Mouse (Mus musculus) neural tube, embryonic 11.5 days (tissue): ENCODE measurements around the gene Smyd5. TPM values are rescaled to one million over a fixed set of nuclear protein-coding genes. Genes with fewer than 3 reads are reported as not detected.

ENCODE experiments used
- ATAC-seq: fragments of 200-750 bp; cut with Nextera tagmentation; 2 replicates; pipeline ENCODE4 v1.8.0; 2017; ENCODE audit warnings: moderate number of reproducible peaks, mild to moderate bottlenecking, moderate TSS enrichment, moderate library complexity; ENCODE audit not compliant: insufficient read depth, low FRiP score, low TSS enrichment
- DNase-seq: peaks from one replicate; pipeline ENCODE4 v3.0.0-alpha.2; 2015; ENCODE audit warnings: low spot score
- H3K27ac ChIP-seq: fragments of 300-500 bp; sonication (generic); 2 replicates; pipeline ENCODE4 v1.5.1; 2014; ENCODE audit warnings: low read depth, mild to moderate bottlenecking, low read length
- H3K27me3 ChIP-seq: fragments of 300-500 bp; sonication (generic); 2 replicates; pipeline ENCODE4 v1.6.1; 2014; ENCODE audit warnings: mild to moderate bottlenecking, low read length, mixed read lengths; ENCODE audit not compliant: control insufficient read depth, insufficient read depth
- H3K36me3 ChIP-seq: fragments of 300-500 bp; sonication (generic); 2 replicates; pipeline ENCODE4 v1.6.1; 2014; ENCODE audit warnings: mild to moderate bottlenecking, low read length, moderate library complexity, mixed read lengths; ENCODE audit not compliant: control insufficient read depth, insufficient read depth
- H3K4me1 ChIP-seq: fragments of 300-500 bp; sonication (generic); 2 replicates; pipeline ENCODE4 v1.6.1; 2014; ENCODE audit warnings: low read length, mixed read lengths; ENCODE audit not compliant: control insufficient read depth, insufficient read depth
- H3K4me2 ChIP-seq: fragments of 300-500 bp; sonication (generic); 2 replicates; pipeline ENCODE4 v1.6.1; 2014; ENCODE audit warnings: low read depth, mild to moderate bottlenecking, moderate library complexity
- H3K4me3 ChIP-seq: fragments of 300-500 bp; sonication (generic); 2 replicates; pipeline ENCODE4 v1.5.1; 2014; ENCODE audit warnings: low read depth, low read length
- H3K9ac ChIP-seq: fragments of 300-500 bp; sonication (generic); 2 replicates; pipeline ENCODE4 v1.6.1; 2014; ENCODE audit warnings: mild to moderate bottlenecking, low read length
- H3K9me3 ChIP-seq: fragments of 300-500 bp; sonication (generic); 2 replicates; pipeline ENCODE4 v1.6.1; 2016; ENCODE audit warnings: low read length; ENCODE audit not compliant: control insufficient read depth
- WGBS: fragments of 180-500 bp; shearing (Covaris S2); extraction: QIAGEN DNeasy Blood & Tissue Kit; methylation state at CpG from one replicate; pipeline ENCODE4 v1.1.7; 2014; 5-methylcytosine and 5-hydroxymethylcytosine counted together
- polyA plus RNA-seq: library from polyadenylated mRNA; unstranded; fragments of >200 nt; fragmentation: Nextera tagmentation; extraction: Ambion mirVana; gene quantifications from 2 replicates; pipeline ENCODE4 v1.2.1, GENCODE M21; 2014

Smyd5 gene
- polyA plus RNA-seq, 1 experiment from 2014 or later, result 56.9 TPM

- Histone ChIP-seq H3K9me3 (no peaks in the 10 kb centered on the region), H3K4me1 (no peaks in the 10 kb centered on the region; the same call in 1 of the 2 replicates), H3K36me3 (no peaks in the 10 kb centered on the region), H3K4me3 (peak overlapping the region; percentile 15), H3K27ac (no peak overlapping the region), H3K9ac (peak overlapping the region; percentile 15; the same call in 1 of the 2 replicates), H3K4me2 (peak overlapping the region; percentile 35), H3K27me3 (peaks cover 36% of the 10 kb centered on the region)
- DNase-seq (peak; percentile 42), ATAC-seq (no peak)
- WGBS, result 3% methylated on average over 31 of the region's 31 CpGs
These were observed 22.8 kb upstream of the Smyd5 start for GRCm38 (mm10) chr6:85409003-85409402.

DNA sequence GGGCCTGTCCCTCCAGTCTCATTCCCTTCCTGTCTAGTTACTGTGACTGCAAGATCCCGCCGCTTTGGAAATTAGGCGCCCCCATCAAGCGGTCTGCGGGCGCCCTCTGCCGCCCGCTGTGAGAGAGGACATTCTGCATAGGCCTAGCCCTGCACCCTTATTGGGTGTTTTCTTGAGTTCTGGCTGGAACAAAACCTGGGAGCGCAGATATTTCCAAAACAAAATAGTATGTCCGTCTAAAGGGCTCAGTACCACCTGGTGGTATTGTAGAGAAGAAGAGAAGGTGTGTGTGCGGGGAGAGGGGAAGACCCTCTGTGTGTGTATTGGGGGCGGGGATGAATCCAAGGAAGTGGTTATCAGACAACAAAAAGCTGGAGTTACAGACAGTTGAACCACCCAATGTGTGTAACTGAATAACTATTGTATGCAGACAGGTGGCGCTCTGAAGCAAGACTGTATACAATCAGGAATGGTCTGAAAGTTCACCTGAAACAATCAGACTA lies 21.0 kb upstream of the Smyd5 start:
- peak; percentile 85 for DNase-seq
- no peak overlapping the region for H3K27ac ChIP-seq

GRCm38 (mm10) chr6:85415829-85416228 lies 16.0 kb upstream of the Smyd5 start:
- H3K9ac ChIP-seq, result no peak overlapping the region
- no peak overlapping the region for H3K4me2 ChIP-seq
- peak; percentile 1 for DNase-seq
- H3K9me3 ChIP-seq, result no peaks in the 10 kb centered on the region
- WGBS, result 47% methylated on average over 3 of the region's 3 CpGs
- no peaks in the 10 kb centered on the region for H3K36me3 ChIP-seq
- no peaks in the 10 kb centered on the region for H3K4me1 ChIP-seq
- no peak overlapping the region for H3K27ac ChIP-seq
- H3K4me3 ChIP-seq, result no peak overlapping the region
- no peaks in the 10 kb centered on the region for H3K27me3 ChIP-seq
- ATAC-seq, result no peak

More for the DNA sequence above, 21.0 kb upstream of the Smyd5 start:
- H3K4me2 ChIP-seq, result no peak overlapping the region
- peaks cover 36% of the 10 kb centered on the region for H3K27me3 ChIP-seq
- H3K9ac ChIP-seq, result no peak overlapping the region
- no peaks in the 10 kb centered on the region for H3K9me3 ChIP-seq
- no peak overlapping the region for H3K4me3 ChIP-seq
- 13% methylated on average over 13 of the region's 13 CpGs for WGBS
- no peaks in the 10 kb centered on the region for H3K36me3 ChIP-seq
- ATAC-seq, result no peak
- no peaks in the 10 kb centered on the region; the same call in 1 of the 2 replicates for H3K4me1 ChIP-seq

- Histone ChIP-seq H3K27ac (no peak overlapping the region), H3K9ac (no peak overlapping the region), H3K4me2 (no peak overlapping the region), H3K4me1 (no peaks in the 10 kb centered on the region), H3K4me3 (no peak overlapping the region), H3K27me3 (peaks cover 12% of the 10 kb centered on the region), H3K9me3 (no peaks in the 10 kb centered on the region), H3K36me3 (no peaks in the 10 kb centered on the region)
- WGBS, result 89% methylated on average over 2 of the region's 2 CpGs
- DNase-seq, result peak; percentile 2
- no peak for ATAC-seq
These were observed 12.6 kb upstream of the Smyd5 start for GRCm38 (mm10) chr6:85419150-85419549.

GRCm38 (mm10) chr6:85423836-85424379 lies 7.9 kb upstream of the Smyd5 start, which contains the start of gene Noto:
Gene Noto (plus strand): TSS chr6:85423886.
- no peak within 1 kb of the TSS for H3K4me2 ChIP-seq

DNA sequence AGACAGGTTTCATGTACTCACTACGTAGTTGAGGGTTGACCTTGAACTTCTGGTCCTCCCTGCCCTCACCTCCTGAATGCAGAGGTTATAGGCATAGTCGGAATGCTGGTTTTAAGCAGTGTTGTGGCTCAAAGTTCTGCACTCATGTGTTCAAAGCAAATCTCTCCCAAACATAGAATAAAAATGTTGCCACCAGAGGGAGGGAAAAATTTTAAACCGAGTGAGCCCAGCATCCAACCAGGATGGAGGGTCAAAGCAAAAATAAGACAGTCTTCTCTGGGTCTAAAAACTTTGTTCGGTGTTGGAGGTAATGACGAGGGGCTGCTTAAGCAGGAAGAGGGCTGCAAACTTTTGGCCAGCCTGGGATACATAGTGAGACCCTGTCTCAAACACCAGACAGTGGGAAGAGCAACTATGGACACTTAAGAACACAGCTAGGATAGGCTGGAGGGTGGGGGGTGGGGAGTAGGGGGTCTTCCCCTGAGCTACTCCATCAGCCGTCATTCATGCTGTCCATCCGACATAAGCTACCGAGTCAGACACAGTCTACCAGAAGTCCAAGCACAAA lies 431 bp upstream of the Smyd5 start:
- ATAC-seq (peak; percentile 68; the same call in 1 of the 2 replicates), DNase-seq (no peak)
- Histone ChIP-seq H3K9me3 (no peaks in the 10 kb centered on the region), H3K36me3 (no peaks in the 10 kb centered on the region), H3K27me3 (no peaks in the 10 kb centered on the region; the same call in 1 of the 2 replicates), H3K27ac (no peak overlapping the region), H3K4me2 (peak overlapping the region; percentile 85), H3K4me3 (peak overlapping the region; percentile 93), H3K4me1 (no peaks in the 10 kb centered on the region; the same call in 1 of the 2 replicates), H3K9ac (peak overlapping the region; percentile 68)
- WGBS, result 51% methylated on average over 8 of the region's 8 CpGs

More at GRCm38 (mm10) chr6:85423836-85424379, 7.9 kb upstream of the Smyd5 start, which contains the start of gene Noto:
- Histone ChIP-seq H3K27ac (no peak within 1 kb of the TSS), H3K4me3 (no peak within 1 kb of the TSS), H3K27me3 (peaks cover 14% of the 10 kb centered on the region), H3K9me3 (no peaks in the 10 kb centered on the region), H3K36me3 (no peaks in the 10 kb centered on the region), H3K4me1 (no peaks in the 10 kb centered on the region), H3K9ac (no peak within 1 kb of the TSS)
- ATAC-seq (no peak), DNase-seq (peak; percentile 8)
- 12% methylated on average over 28 of the region's 28 CpGs for WGBS

DNA sequence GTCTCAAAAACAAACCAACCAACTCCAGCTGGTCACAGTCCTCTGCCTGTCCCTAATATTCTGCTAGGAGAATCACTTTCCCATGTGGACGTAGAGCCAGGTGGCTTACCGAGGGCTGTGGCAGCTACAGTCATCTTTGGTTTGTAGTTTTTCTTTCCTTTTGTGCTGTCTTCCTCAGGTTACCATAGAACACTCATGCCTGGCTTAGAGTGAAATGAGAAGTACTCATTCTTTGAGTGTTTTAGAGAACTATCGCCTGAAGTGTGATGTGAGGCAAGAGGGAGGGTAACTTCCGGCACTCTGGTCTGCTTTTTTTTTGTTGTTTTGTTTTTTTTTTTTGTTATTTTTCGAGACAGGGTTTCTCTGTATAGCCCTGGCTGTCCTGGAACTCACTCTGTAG lies 2.1 kb downstream of the Smyd5 start:
- ATAC-seq (no peak), DNase-seq (no peak)
- Histone ChIP-seq H3K36me3 (peaks cover 3% of the 10 kb centered on the region; the same call in 1 of the 2 replicates), H3K9me3 (no peaks in the 10 kb centered on the region), H3K4me2 (no peak overlapping the region), H3K27ac (no peak overlapping the region), H3K4me1 (no peaks in the 10 kb centered on the region; the same call in 1 of the 2 replicates), H3K27me3 (no peaks in the 10 kb centered on the region), H3K9ac (no peak overlapping the region), H3K4me3 (no peak overlapping the region)
- WGBS, result 87% methylated on average over 5 of the region's 5 CpGs

- no peaks in the 10 kb centered on the region; the same call in 1 of the 2 replicates for H3K4me1 ChIP-seq
- 97% methylated on average over 1 of the region's 1 CpGs for whole genome bisulfite sequencing
- H3K27me3 ChIP-seq, result no peaks in the 10 kb centered on the region
- no peaks in the 10 kb centered on the region for H3K9me3 ChIP-seq
- no peak overlapping the region for H3K4me3 ChIP-seq
- H3K4me2 ChIP-seq, result no peak overlapping the region
- no peak for DNase-seq
- ATAC-seq, result no peak
- H3K9ac ChIP-seq, result no peak overlapping the region
- no peak overlapping the region for H3K27ac ChIP-seq
- H3K36me3 ChIP-seq, result peaks cover 5% of the 10 kb centered on the region
These were observed 4.4 kb downstream of the Smyd5 start for GRCm38 (mm10) chr6:85436204-85436603.

DNA sequence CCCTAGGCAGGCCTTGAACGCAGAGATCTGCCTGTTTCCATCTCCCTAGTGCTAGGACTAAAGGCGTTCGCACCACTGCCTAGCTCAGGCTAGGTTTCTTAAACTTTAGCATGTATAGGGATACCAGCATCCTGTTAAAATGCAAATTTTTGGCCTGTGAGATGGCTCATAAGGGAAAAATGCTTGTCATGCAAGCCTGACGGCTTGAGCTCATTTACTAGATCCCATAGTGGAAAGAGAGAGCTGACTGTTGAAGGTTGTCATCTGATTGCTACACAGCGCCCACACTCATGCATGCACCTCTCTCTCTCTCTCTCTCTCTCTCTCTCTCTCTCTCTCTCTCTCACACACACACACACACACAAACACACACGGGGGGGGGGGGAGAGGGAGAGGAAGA lies 4.8 kb downstream of the Smyd5 start:
- Histone ChIP-seq H3K9ac (no peak overlapping the region), H3K4me1 (no peaks in the 10 kb centered on the region; the same call in 1 of the 2 replicates), H3K4me2 (no peak overlapping the region), H3K27me3 (no peaks in the 10 kb centered on the region), H3K36me3 (peaks cover 5% of the 10 kb centered on the region), H3K4me3 (no peak overlapping the region), H3K9me3 (no peaks in the 10 kb centered on the region), H3K27ac (no peak overlapping the region)
- 94% methylated on average over 5 of the region's 6 CpGs for WGBS
- no peak for ATAC-seq
- no peak for DNase-seq
